Mouse (Mus musculus) T-cell, adult 66 days (primary cell): ENCODE data around the gene Muc20. TPM values are rescaled to one million over a fixed set of nuclear protein-coding genes. Genes with fewer than 3 reads are reported as not detected.

Source experiments
- total RNA-seq, 2 experiments: library from RNA; stranded (reverse); gene quantifications; 3 replicates in 1 of 2; 4 replicates in 1 of 2; pipeline ENCODE4 v1.2.4; 2023

The Muc20 gene
- total RNA-seq, result under 1 TPM; 0.24 to 0.55 TPM

GRCm38 (mm10) chr16:32797426-32797689 lies at the start of gene Muc20:
TSS of gene Muc20 (minus strand) at chr16:32797435.

GRCm38 (mm10) chr16:32810321-32810720 lies 13.1 kb upstream of the Muc20 start, which contains the start of gene Smbd1:
TSS of gene Smbd1 (minus strand) at chr16:32810477.

GRCm38 (mm10) chr16:32735586-32735985 lies 61.6 kb downstream of the Muc20 start, which contains the start of gene Muc4:
TSS of gene Muc4 (plus strand) at chr16:32735886.

Other genes with a start within 250 kb of the Muc20 start
- gene Tfrc, start 188.5 kb downstream of the Muc20 start, total RNA-seq, result 10 to 100 TPM; 51.4 to 62.9 TPM
- 10 to 100 TPM; 78.4 to 93.3 TPM for gene Tnk2, start 153.6 kb downstream of the Muc20 start, total RNA-seq
- not detected for gene Muc4, start 61.5 kb downstream of the Muc20 start, total RNA-seq
- gene Smbd1, start 13.0 kb upstream of the Muc20 start, total RNA-seq, result not detected
- 10 to 100 TPM; 60.9 to 66.5 TPM for gene Fyttd1, start 80.1 kb upstream of the Muc20 start, total RNA-seq
- gene Rubcn, start 80.3 kb upstream of the Muc20 start, total RNA-seq, result 10 to 100 TPM; 22.4 to 26.0 TPM
- 10 to 100 TPM; 87.9 to 98.1 TPM for gene Lrch3, start 116.7 kb upstream of the Muc20 start, total RNA-seq